Mouse (Mus musculus): ENCODE measurements at regions not wholly inside any gene's neighbourhood (a gene's known extent, or its start where the extent isn't known, plus 50 kb on each side); places are given as distances from the start of the nearest gene placed in this dataset.

DNA sequence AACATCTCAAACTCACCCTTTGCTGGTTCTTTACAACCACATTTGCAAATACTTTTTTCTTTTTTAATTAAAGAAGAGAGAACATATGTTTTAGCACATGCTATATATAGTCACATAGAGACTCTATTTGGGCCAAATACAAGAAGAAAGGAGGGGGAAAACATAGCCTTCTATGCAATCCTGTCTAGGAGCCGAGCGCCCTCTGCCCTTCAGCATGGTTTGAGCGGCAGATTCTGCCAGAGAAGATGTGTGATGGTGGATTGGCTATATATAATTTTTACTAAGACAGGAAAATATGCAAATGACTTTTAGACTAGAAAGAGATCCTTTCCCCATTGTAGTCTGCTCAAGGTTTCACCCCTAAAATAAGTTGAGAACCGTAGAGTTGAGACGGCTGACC is 60.0 kb upstream of the Myom1 start:
- 86% methylated on average over 5 of the region's 5 CpGs for WGBS (ENCODE audit: missing documents)
- Histone ChIP-seq H3K4me3 (ENCODE audit: inconsistent target) (no peak overlapping the region), H3K79me2 (ENCODE audit: inconsistent target) (no peaks in the 10 kb centered on the region), H3K36me3 (ENCODE audit: inconsistent target) (no peaks in the 10 kb centered on the region), H3K27ac (no peak overlapping the region)

DNA sequence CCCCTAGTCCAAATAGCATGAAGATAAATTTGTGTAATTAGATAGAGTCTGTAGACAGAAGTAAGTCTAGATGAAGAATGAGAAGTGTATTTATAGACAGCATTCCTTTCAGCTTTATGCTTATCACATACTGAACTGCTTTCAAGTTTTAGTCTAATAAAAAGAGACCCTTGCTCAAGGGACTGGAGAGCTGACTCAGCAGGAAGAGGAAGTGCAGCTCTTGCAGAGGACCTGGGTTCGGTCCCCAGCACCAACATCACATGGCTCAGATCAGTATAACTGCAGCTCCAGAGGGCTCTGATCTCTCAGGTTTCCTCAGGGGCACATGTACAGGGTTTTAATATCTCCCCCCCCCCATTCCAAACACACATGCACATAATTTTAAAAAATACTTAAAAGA is 68.2 kb upstream of the Myom1 start:
- no peaks in the 10 kb centered on the region for H3K79me2 ChIP-seq (ENCODE audit: inconsistent target)
- no peaks in the 10 kb centered on the region for H3K36me3 ChIP-seq (ENCODE audit: inconsistent target)
- no peak overlapping the region for H3K27ac ChIP-seq
- WGBS (ENCODE audit: missing documents): 89% methylated on average over 1 of the region's 1 CpGs
- H3K4me3 ChIP-seq (ENCODE audit: inconsistent target): no peak overlapping the region

DNA sequence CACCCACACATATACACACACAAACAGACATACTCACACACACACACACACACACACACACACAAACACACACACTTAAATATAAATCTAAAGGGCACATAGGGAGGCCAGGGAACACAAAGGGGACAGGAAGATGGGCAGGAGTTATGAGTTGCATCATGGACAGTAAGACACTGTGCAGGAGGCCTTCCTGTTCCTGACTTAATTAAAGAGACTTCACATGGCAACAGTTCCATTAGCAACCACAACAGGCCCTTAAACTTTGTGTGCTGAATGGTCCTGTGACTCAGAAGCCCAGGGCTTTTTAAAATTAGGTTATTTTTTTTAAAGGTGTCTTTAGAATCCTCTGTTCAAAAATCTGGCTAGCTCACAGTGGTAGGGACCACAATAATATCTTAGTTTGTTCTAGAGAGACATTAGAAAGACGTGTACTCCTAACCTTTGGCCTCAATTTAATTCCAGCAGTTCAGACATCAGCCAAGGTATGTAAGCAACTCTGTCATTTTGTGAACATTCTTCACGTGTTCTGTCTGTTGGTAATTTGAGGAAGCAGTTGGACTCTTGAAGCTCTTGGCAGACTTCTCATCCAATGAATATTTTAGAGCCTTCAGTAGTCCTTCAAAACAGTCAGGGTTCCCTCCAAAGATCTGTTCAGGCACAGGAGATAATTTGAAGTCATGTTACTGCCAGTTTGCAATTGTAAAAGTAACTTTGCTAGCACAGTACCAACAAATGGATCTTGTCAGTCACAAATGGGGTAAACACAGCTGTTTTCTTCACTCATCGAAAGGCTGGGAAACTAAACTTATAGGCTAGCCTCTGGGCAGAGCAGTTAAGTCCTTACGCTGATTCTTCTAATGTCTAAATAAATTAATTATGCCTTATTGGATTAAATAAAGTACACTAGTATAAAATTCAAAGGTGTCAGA is 69.0 kb upstream of the Myom1 start:
- no peaks in the 10 kb centered on the region for H3K36me3 ChIP-seq (ENCODE audit: inconsistent target)
- no peak overlapping the region for H3K4me3 ChIP-seq (ENCODE audit: inconsistent target)
- no peaks in the 10 kb centered on the region for H3K79me2 ChIP-seq (ENCODE audit: inconsistent target)
- no peak overlapping the region for H3K27ac ChIP-seq
- 73% methylated on average over 4 of the region's 4 CpGs for WGBS (ENCODE audit: missing documents)

DNA sequence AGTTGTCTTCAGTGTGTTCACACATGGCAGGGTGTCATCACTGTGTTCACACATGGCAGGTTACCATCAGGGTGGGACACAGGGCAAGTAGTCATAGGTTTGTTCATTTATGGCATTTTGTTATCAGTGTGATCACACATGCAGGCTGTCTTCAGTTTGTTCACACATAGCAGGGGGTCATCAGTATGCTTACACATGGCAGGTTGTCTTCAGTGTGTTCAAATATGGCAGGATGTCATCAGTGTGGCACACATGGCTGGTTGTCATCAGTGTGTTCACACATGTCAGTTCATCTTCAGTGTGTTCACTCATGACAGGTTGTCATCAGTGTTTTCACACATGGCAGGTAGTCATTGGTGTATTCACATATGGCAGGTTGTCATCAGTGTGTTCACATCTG is 69.9 kb upstream of the Myom1 start:
- Histone ChIP-seq H3K79me2 (ENCODE audit: inconsistent target) (no peaks in the 10 kb centered on the region), H3K27ac (no peak overlapping the region), H3K4me3 (ENCODE audit: inconsistent target) (no peak overlapping the region), H3K36me3 (ENCODE audit: inconsistent target) (no peaks in the 10 kb centered on the region)

- Histone ChIP-seq H3K27ac (no peak overlapping the region), H3K36me3 (ENCODE audit: inconsistent target) (no peaks in the 10 kb centered on the region), H3K4me3 (ENCODE audit: inconsistent target) (no peak overlapping the region), H3K79me2 (ENCODE audit: inconsistent target) (no peaks in the 10 kb centered on the region)
- WGBS (ENCODE audit: missing documents): 69% methylated on average over 9 of the region's 9 CpGs
Observed at GRCm38 (mm10) chr17:70930600-70930999, 71.8 kb upstream of the Myom1 start.

- no peak overlapping the region for H3K4me3 ChIP-seq (ENCODE audit: inconsistent target)
- H3K27ac ChIP-seq: no peak overlapping the region
- 88% methylated on average over 1 of the region's 1 CpGs for WGBS (ENCODE audit: missing documents)
- peaks cover 2% of the 10 kb centered on the region; the same call in 1 of the 2 replicates for H3K79me2 ChIP-seq (ENCODE audit: inconsistent target)
- no peaks in the 10 kb centered on the region for H3K36me3 ChIP-seq (ENCODE audit: inconsistent target)
Observed at GRCm38 (mm10) chr17:70929582-70929981, 72.9 kb upstream of the Myom1 start.

DNA sequence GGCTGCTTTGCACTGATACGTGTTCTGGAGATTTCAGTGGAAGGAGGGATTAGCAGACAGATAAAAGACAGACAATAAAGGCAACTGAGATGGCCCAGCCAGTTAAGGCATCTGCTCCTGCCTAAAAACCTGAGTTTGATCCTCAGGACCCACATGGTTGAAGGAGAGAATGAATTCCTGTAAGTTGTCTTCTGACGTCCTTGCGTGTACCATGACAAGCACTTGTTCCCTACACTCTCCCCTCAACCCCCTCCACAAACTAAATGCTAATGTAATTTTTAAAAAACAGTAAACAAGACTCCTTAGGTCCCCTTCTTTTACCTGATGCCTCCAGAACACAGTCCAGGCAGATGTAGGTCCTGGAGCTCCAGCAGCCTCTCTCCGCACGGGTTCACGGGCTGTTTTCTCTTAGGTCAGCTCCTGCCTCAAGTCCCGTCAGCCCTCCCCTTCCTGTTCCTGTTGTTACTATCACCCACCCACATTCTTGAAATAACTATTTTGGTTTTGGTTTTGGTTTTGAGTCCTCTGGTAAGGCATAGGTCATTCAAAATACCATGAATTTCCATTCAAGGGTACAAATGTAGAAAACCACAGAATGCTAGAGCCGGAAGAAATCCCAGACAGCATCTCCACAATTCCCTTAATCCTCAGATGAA is 71.3 kb upstream of the Tgif1 start:
- Histone ChIP-seq H3K36me3 (ENCODE audit: inconsistent target) (peaks cover 8% of the 10 kb centered on the region; the same call in 1 of the 2 replicates), H3K79me2 (ENCODE audit: inconsistent target) (peaks cover 37% of the 10 kb centered on the region; the same call in 1 of the 2 replicates), H3K4me3 (ENCODE audit: inconsistent target) (peak overlapping the region; percentile 65), H3K27ac (peak overlapping the region; percentile 46)
- WGBS (ENCODE audit: missing documents): 13% methylated on average over 8 of the region's 8 CpGs

GRCm38 (mm10) chr17:70921681-70922080 is 68.3 kb upstream of the Tgif1 start:
- peaks cover 37% of the 10 kb centered on the region; the same call in 1 of the 2 replicates for H3K79me2 ChIP-seq (ENCODE audit: inconsistent target)
- peaks cover 14% of the 10 kb centered on the region; the same call in 1 of the 2 replicates for H3K36me3 ChIP-seq (ENCODE audit: inconsistent target)
- no peak overlapping the region for H3K4me3 ChIP-seq (ENCODE audit: inconsistent target)
- WGBS (ENCODE audit: missing documents): 91% methylated on average over 9 of the region's 13 CpGs
- H3K27ac ChIP-seq: no peak overlapping the region

DNA sequence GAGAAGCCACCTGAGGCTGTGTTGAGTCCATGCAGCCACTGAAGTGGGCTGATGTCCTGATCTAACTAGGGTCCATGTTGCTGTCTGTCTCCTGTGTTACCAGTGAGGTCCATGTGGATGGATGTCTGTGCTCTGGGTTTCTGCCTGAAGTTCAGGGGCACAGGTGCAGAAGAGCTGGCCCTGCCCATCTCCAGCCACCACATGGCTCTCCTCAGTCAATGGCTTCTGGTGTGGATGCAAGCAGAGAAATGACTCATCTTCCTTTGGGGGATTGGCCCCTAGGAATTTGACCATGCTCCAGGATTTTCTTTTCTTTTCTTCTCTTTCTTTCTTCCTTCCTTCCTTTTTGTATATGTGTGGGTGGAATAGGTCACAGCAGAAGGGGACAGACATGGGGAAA is 66.8 kb upstream of the Tgif1 start:
- H3K36me3 ChIP-seq (ENCODE audit: inconsistent target): peaks cover 14% of the 10 kb centered on the region; the same call in 1 of the 2 replicates
- H3K79me2 ChIP-seq (ENCODE audit: inconsistent target): peaks cover 37% of the 10 kb centered on the region; the same call in 1 of the 2 replicates
- H3K4me3 ChIP-seq (ENCODE audit: inconsistent target): no peak overlapping the region
- H3K27ac ChIP-seq: no peak overlapping the region

GRCm38 (mm10) chr17:70917183-70917935 is 64.0 kb upstream of the Tgif1 start:
- H3K36me3 ChIP-seq (ENCODE audit: inconsistent target): peaks cover 14% of the 10 kb centered on the region; the same call in 1 of the 2 replicates
- H3K79me2 ChIP-seq (ENCODE audit: inconsistent target): peaks cover 12% of the 10 kb centered on the region; the same call in 1 of the 2 replicates
- WGBS (ENCODE audit: missing documents): 91% methylated on average over 19 of the region's 19 CpGs
- no peak overlapping the region for H3K27ac ChIP-seq
- no peak overlapping the region for H3K4me3 ChIP-seq (ENCODE audit: inconsistent target)

GRCm38 (mm10) chr17:70916089-70916750 is 62.9 kb upstream of the Tgif1 start:
- H3K4me3 ChIP-seq (ENCODE audit: inconsistent target): no peak overlapping the region
- peaks cover 14% of the 10 kb centered on the region; the same call in 1 of the 2 replicates for H3K36me3 ChIP-seq (ENCODE audit: inconsistent target)
- peaks cover 4% of the 10 kb centered on the region; the same call in 1 of the 2 replicates for H3K79me2 ChIP-seq (ENCODE audit: inconsistent target)

GRCm38 (mm10) chr17:70915445-70915844 is 62.1 kb upstream of the Tgif1 start:
- no peak overlapping the region for H3K4me3 ChIP-seq (ENCODE audit: inconsistent target)
- H3K27ac ChIP-seq: no peak overlapping the region
- H3K36me3 ChIP-seq (ENCODE audit: inconsistent target): peaks cover 13% of the 10 kb centered on the region; the same call in 1 of the 2 replicates
- H3K79me2 ChIP-seq (ENCODE audit: inconsistent target): no peaks in the 10 kb centered on the region
- 88% methylated on average over 6 of the region's 6 CpGs for WGBS (ENCODE audit: missing documents)

More at GRCm38 (mm10) chr17:70916089-70916750, 62.9 kb upstream of the Tgif1 start:
- H3K27ac ChIP-seq: no peak overlapping the region
- 53% methylated on average over 12 of the region's 12 CpGs for WGBS (ENCODE audit: missing documents)

DNA sequence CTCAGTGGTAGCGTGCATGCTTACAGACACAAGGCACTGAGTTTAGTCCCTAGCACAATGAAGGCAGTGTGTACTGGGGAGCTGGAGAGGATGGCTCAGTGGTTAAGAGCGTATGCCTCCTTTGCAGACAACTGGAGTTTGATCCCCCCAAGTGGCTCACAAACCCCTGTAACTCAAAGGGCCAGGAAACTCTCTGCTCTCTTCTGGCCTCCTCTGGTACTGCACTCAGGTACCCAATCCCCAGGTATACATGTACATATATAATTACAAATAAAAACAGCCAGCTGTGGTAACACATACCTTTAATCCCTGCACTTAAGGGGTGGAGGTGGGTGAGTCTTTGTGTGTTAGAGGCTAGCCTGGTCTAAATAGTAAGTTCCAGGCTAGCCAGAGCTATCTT is 56.9 kb upstream of the Tgif1 start:
- no peaks in the 10 kb centered on the region for H3K36me3 ChIP-seq (ENCODE audit: inconsistent target)
- H3K27ac ChIP-seq: no peak overlapping the region
- H3K79me2 ChIP-seq (ENCODE audit: inconsistent target): no peaks in the 10 kb centered on the region
- 89% methylated on average over 2 of the region's 2 CpGs for WGBS (ENCODE audit: missing documents)
- no peak overlapping the region for H3K4me3 ChIP-seq (ENCODE audit: inconsistent target)

GRCm38 (mm10) chr17:70909573-70909972 is 56.2 kb upstream of the Tgif1 start:
- WGBS (ENCODE audit: missing documents): 97% methylated on average over 3 of the region's 3 CpGs
- H3K36me3 ChIP-seq (ENCODE audit: inconsistent target): no peaks in the 10 kb centered on the region
- H3K27ac ChIP-seq: no peak overlapping the region

More at GRCm38 (mm10) chr17:70909573-70909972, 56.2 kb upstream of the Tgif1 start:
- no peak overlapping the region for H3K4me3 ChIP-seq (ENCODE audit: inconsistent target)
- no peaks in the 10 kb centered on the region for H3K79me2 ChIP-seq (ENCODE audit: inconsistent target)

Measured in macrophage (primary cell).